Mouse (Mus musculus) liver, adult 2 months (tissue): ENCODE measurements around the gene Pdzd2.

ENCODE experiments used
- CTCF ChIP-seq: fragments of 200-500 bp; IDR thresholded peaks from 2 replicates; pipeline ENCODE4 v1.5.1; 2011; ENCODE audit warnings: low read depth, low read length, control low read depth
- POLR2A ChIP-seq: fragments of 200-500 bp; IDR thresholded peaks from 2 replicates; pipeline ENCODE4 v1.6.1; 2011; ENCODE audit warnings: low read length, control low read depth; ENCODE audit not compliant: insufficient read depth; ENCODE audit errors: extremely low read depth

- TF ChIP-seq CTCF (no peak), POLR2A (no peak)
Observed at GRCm38 (mm10) chr15:12481261-12481660, 258.5 kb downstream of the Pdzd2 start.
